ENCODE assay signal across 8 mouse cellular contexts in genomic region chr10:60418137-60418536, GRCm38 (mm10). TPM values are rescaled to one million over a fixed set of nuclear protein-coding genes. Genes with fewer than 3 reads are reported as not detected.
DNase-seq lines count a peak whose midpoint lies in the region.

No protein-coding gene starts in this region.

- peak; percentile 53 for DNase-seq in CD4-positive helper T cell, adult 2 months (ENCODE audit: low read depth, low spot score)
- peak; percentile 44 for DNase-seq in T-cell, adult 2 months (ENCODE audit: low spot score)
- DNase-seq in cerebellum, postnatal 36 days, result peak; percentile 74 to 77
- DNase-seq in gastrocnemius, postnatal 10 days, result peak; percentile 78
- peak; percentile 78 for DNase-seq in layer of hippocampus, adult 11-12 months (ENCODE audit: low spot score)
- peak; percentile 54 for DNase-seq in lung, postnatal 25 days (ENCODE audit: low spot score)
- peak; percentile 85 for DNase-seq in right cerebral cortex, postnatal 14 days
- DNase-seq in urinary bladder, postnatal 4 days (ENCODE audit: low spot score in 2 of 2), result peak; percentile 34 to 75

RNA-seq across cellular contexts. Expression of gene Gm17455, which starts 18.6 kb away (rescaled TPM):
- not detected for total RNA-seq in gastrocnemius, postnatal 10 days (2021)

Comparison
In these comparisons a context has a peak if more than half of its experiments do, and no peak if none do; other contexts are left out.
1. Peak in every context shown above with its lines: DNase-seq.